Mouse (Mus musculus) lung, postnatal 25 days (tissue): ENCODE results near the gene Sept10.
"Not testable (repeated sequence)": the region's sequence is repeated elsewhere in the genome, so short reads cannot be mapped to it uniquely, and the experiment has no call there.

Experiments used
- DNase-seq: peaks from one replicate; pipeline ENCODE4 v3.0.0; 2022; ENCODE audit warnings: low spot score

Gene Sept10

DNA sequence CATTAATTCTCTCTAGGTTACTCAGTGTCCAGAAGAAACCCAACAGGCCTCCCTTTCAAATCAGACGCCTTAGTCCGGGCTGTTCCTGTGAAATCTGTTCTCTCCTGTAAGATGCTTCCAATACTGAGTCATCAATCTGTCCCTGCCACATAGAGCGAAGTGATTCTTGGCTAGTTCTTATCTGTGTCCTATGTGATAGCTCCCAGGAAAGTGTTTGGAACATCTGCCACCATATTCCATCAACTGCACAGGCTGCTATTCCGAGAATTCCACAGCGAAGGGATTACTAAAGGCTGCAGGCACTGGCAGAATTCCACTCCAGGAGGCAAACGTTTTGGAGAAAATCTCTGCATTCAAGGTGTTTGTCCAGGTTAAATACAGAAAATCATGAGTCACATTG, 94.0 kb downstream of the Sept10 start:
- no peak for DNase-seq

DNA sequence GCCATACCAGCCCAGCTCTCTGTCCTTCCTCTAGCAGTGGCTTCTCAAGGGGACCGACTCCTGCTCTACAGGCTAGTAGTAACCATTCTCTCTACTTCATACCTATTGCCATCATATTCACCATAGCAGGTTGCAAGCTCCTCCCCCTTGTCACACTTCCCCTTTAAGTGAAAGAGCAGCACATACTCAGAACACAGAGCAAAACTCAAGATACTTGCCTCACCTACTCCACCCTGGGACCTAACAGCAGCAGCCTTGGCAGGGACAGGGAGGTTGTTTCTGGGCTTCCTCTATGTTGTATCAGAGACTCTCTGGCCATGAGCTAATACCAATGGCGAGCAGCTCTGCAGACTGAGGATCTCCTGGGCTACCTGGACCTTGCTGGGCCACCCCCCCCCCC, 96.2 kb downstream of the Sept10 start:
- no peak for DNase-seq

DNA sequence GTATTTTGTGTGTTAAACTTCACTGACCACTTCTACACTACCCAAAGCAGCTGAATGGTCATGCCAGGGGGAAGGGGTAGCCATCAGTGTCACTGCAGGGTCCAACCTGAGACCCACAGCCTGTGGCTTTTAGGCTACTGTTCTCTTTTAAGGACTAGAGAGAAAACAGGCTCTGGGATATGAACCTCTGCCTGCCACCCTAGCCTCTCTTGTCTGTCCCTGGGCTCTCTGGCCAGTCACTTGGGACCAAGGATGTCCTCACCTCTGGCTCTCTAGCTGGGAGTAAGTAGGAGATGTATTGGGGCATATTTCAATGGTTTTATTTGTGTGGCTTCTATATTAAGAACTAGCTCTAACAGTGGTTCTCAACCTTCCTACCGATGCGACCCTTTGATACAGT, 101.8 kb downstream of the Sept10 start:
- no peak for DNase-seq

DNA sequence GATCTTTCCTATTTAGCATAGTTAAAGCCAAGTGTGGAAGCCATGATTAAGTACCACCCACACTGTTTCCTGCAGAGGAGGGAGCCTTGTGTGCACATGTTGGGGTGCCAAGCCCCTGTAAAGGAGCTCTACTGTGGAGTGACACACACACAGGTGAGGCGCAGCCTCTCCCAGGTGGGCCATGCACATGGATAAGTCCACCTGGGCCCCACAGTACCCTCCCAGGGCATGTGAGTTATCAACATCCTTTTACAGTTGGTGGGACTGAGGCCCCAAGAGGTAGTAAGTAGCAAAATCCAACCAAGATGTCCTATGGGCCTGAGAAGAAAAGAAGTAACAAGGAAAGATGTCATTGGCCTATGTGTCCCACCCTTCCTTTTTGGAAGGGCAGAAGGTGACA, 102.6 kb downstream of the Sept10 start:
- DNase-seq = no peak

DNA sequence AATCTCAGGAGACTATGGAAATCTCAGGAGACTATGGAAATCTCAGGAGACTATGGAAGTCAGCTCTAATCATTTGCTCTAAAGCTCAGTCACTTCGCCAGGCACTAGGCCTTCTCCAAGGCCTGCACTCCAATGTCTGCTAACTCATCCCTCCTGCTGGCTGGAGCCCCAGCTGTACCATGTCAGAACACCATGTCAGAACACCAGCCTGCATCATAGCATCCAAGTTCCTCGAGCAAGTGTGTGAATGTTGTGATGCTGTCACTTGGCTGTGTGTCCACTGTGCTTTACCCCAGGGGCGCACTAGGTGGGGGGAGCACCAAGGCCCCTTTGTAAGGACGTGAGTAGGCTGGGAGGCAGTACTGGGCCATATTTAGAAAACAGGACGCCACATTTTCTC, 104.1 kb downstream of the Sept10 start:
- DNase-seq = no peak

DNA sequence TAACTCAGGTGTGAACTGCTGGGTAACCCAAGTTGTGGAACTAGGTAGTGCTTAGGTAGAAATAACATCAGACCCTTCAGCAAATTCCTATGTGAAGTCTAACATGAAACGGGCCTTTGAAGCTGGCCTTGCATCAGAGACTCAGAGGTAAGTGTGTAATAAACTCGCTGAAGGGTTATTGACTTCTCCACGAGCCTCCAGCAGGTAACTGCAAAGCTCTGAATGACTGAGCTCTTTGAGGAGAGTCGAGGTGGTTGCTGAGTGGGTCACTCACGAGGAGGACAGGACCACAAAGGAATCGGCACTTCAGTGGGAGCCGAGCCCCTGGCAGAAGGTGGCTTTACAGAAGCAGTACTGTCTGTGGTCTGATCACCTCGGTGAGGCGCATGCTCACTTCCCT, 105.3 kb downstream of the Sept10 start:
- peak; percentile 28 for DNase-seq

DNA sequence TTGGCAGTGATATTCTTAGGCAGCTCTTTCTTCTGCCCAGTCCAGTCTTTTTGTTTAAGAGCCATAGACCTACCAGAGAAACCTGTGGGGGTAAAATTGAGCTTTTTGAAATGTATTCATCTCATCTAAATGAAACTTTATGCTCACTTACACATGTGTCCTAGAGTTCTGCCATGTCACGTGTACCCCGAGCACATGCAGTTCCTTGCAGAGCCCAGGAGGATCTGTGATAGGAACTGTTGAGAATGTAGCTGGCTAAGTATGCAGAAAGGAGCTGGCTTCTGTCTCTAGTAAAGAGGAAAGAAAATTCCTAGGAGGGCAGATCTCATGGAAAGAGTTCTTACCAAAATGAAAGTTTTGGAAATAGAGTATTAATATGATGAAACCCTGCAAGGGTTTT, 106.0 kb downstream of the Sept10 start:
- no peak for DNase-seq

DNA sequence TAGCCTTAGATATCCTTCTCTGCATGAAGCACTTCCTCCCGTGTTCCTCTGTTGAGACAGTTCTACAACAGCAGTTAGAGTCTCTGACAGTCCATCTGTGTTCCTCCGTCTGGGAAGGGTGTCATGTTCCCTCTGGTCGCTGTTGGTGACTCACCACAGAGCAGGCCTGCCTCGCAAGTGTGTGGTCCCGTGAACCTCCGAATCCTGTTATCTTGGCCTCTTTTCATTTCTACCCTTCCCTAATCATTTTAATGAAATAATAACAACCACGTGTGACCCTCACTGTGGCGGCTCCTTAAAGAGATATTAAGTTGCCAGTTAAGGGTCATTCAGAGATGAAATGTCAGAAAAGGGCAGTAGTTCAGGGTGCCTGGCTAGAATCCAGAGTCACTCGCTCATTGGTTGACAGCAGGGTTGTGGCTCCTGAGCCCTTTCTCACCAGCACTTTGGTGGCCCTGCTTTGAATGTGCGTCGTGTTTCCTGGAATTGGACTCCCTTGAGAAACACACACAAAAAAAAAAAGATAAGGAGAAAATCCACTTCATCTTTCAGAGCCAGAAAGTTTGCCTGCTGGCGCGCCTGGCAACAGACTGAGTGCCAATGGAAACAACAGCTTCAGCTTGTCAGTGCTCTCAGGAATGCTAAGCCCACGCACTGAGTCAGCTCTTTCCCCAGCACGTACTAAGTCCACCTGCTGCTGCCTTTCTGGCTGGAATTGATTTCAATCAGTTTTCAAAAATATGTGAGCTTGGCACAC, 106.9 kb downstream of the Sept10 start:
- peak; percentile 64 for DNase-seq

DNA sequence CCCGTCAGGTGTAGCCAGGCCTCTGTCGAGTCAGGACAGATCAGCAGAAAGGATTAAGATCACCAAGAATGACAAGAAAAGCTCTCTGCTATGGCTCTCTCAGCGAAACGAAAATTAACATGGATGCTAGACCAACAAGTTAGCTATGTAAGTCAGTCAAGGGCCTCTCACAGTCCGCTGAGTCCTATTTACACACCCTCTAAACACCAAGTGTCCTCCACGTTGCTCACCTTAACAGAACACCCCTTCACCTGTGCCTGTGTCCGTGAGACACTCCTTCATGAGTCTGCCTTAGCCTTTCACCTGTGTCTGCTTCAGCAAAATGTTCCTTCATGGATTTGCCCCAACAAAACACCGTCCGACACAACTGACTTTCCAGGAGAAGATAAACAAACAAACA, 108.3 kb downstream of the Sept10 start:
- peak; percentile 31 for DNase-seq

DNA sequence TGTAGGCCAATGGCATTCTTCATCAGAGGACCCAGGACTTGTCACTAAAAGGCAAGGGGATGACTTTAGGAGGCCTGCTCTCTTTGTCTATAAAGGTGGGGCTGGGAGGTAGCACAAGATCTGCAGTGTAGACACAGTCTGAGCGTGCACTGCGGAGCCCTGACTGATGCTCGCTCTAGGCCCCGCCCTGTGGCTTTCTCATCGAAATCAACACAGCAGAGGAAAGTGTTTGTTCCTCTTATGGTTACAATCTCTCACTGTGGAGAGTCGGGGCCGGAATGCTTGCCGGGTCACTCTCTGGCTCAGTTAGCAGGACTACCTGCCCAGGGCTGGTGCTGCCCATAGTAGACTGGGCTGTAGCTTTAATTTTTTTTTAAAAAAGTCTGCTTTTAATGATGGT, 108.9 kb downstream of the Sept10 start:
- no peak for DNase-seq

DNA sequence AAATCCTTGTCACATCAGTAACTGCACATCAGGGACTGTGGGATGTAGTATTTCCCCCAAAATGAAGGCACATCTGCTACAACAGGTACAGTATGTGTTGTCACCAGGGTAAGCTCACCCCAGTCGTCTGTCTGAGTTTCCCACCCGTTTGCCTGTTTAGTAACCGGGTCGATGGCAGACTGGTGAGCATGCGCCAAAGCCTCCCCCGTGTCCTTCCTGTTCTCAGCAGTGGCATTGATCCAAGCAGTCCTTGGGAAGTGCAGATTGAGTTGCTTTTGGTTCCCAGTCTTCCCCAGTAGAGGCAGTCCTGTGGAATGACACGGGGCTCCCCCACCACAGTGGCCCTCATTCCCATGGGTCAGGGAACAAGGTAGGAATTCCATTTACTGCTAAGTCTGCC, 111.3 kb downstream of the Sept10 start:
- no peak for DNase-seq

DNA sequence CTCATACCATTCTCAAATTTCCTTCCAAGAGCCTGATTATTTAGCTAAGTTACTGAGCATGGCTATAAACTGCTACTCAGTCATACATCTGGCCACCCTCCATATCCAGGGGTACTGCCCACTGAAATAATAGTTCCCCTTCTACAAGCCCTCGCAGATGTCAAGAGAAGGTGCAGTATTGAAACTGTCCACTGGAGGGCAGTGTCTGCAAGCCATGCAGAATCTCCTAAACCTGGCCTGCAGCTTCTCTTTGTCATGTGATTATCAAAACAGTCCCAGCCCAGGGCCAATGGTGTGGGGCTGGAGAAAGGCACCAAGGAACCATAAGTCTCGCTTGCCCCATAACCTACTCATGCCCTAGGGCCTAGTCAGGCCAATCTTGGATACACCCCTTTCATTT, 112.6 kb downstream of the Sept10 start:
- DNase-seq = peak; percentile 71

DNA sequence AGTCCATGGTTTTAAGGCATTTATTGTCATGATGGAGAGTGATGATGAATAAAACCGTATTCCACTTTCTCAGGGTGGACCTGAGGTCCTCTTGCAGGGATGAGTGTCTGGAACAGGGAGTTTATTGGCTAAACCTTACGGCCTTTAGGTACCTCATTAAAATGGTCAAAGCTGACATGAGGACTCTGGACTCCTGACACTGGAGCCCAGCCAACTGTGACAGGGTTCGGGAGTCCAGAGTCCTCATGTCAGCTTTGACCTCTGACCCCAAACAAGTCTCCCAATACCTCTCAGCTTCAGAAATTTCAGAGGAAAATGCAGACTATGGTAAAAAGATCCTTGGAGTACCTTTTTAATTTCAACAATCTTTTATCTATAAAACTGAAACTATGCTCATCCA, 115.0 kb downstream of the Sept10 start:
- no peak for DNase-seq

DNA sequence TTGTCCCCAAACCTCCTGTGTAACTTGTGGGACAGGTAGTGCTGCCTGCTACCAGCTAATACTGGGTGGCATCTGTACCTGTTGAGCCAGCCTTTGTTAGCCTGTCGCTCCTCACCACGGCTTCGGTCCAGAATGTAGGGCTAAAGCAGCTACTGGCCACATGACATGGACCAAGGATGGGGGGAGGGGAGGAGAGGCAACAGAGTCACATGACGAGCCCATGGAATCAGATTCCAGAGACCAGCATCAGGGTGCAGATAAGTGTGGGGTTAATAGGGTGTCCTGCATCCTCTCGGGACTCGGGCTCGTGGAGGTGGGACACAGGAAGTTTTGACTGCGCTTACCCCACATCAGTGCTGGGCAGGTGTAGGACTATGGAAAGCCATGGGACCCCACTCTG, 115.8 kb downstream of the Sept10 start:
- DNase-seq = no peak

DNA sequence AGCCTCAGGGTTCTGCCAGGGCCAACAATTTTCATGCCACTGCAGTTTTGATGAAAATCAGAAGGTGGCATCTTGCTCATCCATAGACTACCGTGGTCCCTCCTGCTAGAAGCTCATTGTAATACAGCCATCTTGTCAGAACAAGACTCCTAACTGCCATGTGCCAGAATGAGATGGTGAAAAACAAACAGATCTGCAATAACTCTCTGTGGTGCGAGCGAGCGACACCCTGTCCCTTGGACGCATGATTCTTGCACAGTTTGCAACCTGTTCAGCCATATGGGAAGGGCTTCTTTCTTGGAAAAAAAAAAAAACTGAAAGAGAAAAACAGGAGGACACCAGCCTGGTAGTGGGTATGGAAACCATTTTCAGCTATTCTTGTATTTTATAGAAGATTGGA, 117.0 kb downstream of the Sept10 start:
- DNase-seq = no peak

DNA sequence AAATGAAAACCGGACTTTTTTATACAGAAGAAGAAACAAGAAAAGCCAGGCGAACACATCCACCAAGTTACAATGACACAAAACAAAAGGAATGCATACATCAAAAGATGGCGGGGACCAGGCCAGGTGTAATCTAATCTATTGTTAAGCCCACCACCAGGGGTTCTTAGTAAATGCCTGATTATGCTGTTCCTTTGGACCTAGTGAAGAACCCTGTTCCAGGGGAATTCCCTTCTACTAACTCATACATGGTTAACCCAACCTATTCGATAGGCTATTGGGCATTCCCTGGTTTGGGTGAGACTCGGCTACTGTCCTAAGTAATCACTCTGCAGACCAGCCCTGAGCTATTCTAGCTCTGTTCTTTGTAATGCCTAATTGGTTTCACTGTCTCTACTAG, 118.6 kb downstream of the Sept10 start:
- not testable (repeated sequence) for DNase-seq

DNA sequence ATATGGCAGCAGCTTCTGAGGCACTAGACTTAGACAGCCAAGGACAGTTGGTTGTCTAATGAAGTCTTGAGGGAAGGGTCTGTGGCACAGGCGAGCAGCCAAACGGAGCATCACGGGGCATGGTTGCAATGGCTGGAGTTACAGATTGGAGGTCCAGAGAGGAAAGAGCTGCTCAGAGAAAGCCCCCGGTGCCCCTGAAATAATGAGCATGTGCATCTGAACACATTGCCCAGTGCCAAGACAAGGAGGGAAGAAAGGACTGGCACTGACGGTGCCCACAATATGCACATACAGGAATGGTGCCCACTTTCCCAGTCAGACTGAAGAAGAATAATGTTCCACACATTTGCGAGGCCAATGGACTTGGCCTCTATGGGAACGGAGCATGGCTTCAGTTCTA, 129.7 kb downstream of the Sept10 start:
- no peak for DNase-seq
